Mouse (Mus musculus): ENCODE results near the gene Arpp19. TPM values are rescaled to one million over a fixed set of nuclear protein-coding genes. Genes with fewer than 3 reads are reported as not detected.

The Arpp19 gene
- polyA plus RNA-seq, 1 experiment from 2014 or later = 205 TPM

GRCm38 (mm10) chr9:75071706-75072192 is 34.3 kb downstream of the Arpp19 start:
- Histone ChIP-seq H3K4me1 (peaks cover 23% of the 10 kb centered on the region), H3K27ac (replicated peaks) (peak overlapping the region; percentile 89), H3K27me3 (replicated peaks) (0 out of 2 replicates have a peak, but pooled peaks cover 5% of the 10 kb centered on the region), H3K4me3 (peak overlapping the region; percentile 90), H3K36me3 (no peaks in the 10 kb centered on the region), H3K4me2 (peak overlapping the region; percentile 90), H3K9ac (peak overlapping the region; percentile 90), H3K9me3 (no peaks in the 10 kb centered on the region)
- under 1% methylated on average over 29 of the region's 29 CpGs for WGBS
- peak; percentile 39; the same call in 1 of the 2 replicates for ATAC-seq (ENCODE audit: extremely low read depth, insufficient number of reproducible peaks, low FRiP score, low TSS enrichment)

GRCm38 (mm10) chr9:75072361-75072760 is 34.9 kb downstream of the Arpp19 start:
- Histone ChIP-seq H3K27ac (replicated peaks) (no peak overlapping the region), H3K36me3 (no peaks in the 10 kb centered on the region), H3K4me1 (peaks cover 26% of the 10 kb centered on the region), H3K4me3 (peak overlapping the region; percentile 90), H3K4me2 (peak overlapping the region; percentile 90), H3K9ac (peak overlapping the region; percentile 90), H3K9me3 (no peaks in the 10 kb centered on the region), H3K27me3 (replicated peaks) (0 out of 2 replicates have a peak, but pooled peaks cover 5% of the 10 kb centered on the region)
- ATAC-seq (ENCODE audit: extremely low read depth, insufficient number of reproducible peaks, low FRiP score, low TSS enrichment) = no peak
- 20% methylated on average over 3 of the region's 3 CpGs for WGBS

GRCm38 (mm10) chr9:75077191-75077590 is 39.8 kb downstream of the Arpp19 start:
- no peak overlapping the region for H3K27ac ChIP-seq (replicated peaks)
- H3K9ac ChIP-seq = no peak overlapping the region
- H3K4me1 ChIP-seq = peaks cover 25% of the 10 kb centered on the region
- H3K9me3 ChIP-seq = no peaks in the 10 kb centered on the region
- no peak overlapping the region for H3K4me3 ChIP-seq
- no peaks in the 10 kb centered on the region for H3K36me3 ChIP-seq
- no peak for ATAC-seq (ENCODE audit: extremely low read depth, insufficient number of reproducible peaks, low FRiP score, low TSS enrichment)
- no peaks in the 10 kb centered on the region for H3K27me3 ChIP-seq (replicated peaks)
- H3K4me2 ChIP-seq = no peak overlapping the region

- Histone ChIP-seq H3K4me2 (no peak overlapping the region), H3K4me1 (peaks cover 31% of the 10 kb centered on the region), H3K27ac (replicated peaks) (peak overlapping the region; percentile 20), H3K27me3 (replicated peaks) (no peaks in the 10 kb centered on the region), H3K9me3 (no peaks in the 10 kb centered on the region), H3K4me3 (no peak overlapping the region), H3K9ac (no peak overlapping the region), H3K36me3 (no peaks in the 10 kb centered on the region)
- WGBS = 51% methylated on average over 5 of the region's 5 CpGs
- ATAC-seq (ENCODE audit: extremely low read depth, insufficient number of reproducible peaks, low FRiP score, low TSS enrichment) = no peak
Measured at GRCm38 (mm10) chr9:75085242-75085824, 47.9 kb downstream of the Arpp19 start.

- Histone ChIP-seq H3K4me3 (no peak overlapping the region; the same call in 1 of the 2 replicates), H3K4me2 (peak overlapping the region; percentile 42), H3K4me1 (peaks cover 31% of the 10 kb centered on the region), H3K27me3 (replicated peaks) (no peaks in the 10 kb centered on the region), H3K36me3 (no peaks in the 10 kb centered on the region), H3K27ac (replicated peaks) (peak overlapping the region; percentile 65), H3K9me3 (no peaks in the 10 kb centered on the region), H3K9ac (peak overlapping the region; percentile 58; the same call in 1 of the 2 replicates)
- WGBS = 47% methylated on average over 2 of the region's 2 CpGs
- no peak for ATAC-seq (ENCODE audit: extremely low read depth, insufficient number of reproducible peaks, low FRiP score, low TSS enrichment)
Measured at GRCm38 (mm10) chr9:75087823-75088222, 50.4 kb downstream of the Arpp19 start.

GRCm38 (mm10) chr9:75089285-75089684 is 51.9 kb downstream of the Arpp19 start:
- no peak overlapping the region for H3K27ac ChIP-seq (replicated peaks)
- no peak for ATAC-seq (ENCODE audit: extremely low read depth, insufficient number of reproducible peaks, low FRiP score, low TSS enrichment)
- 55% methylated on average over 3 of the region's 3 CpGs for WGBS

GRCm38 (mm10) chr9:75092134-75092533 is 54.7 kb downstream of the Arpp19 start:
- H3K4me1 ChIP-seq = peaks cover 15% of the 10 kb centered on the region
- H3K9ac ChIP-seq = no peak overlapping the region
- H3K27ac ChIP-seq (replicated peaks) = no peak overlapping the region
- H3K36me3 ChIP-seq = no peaks in the 10 kb centered on the region
- no peaks in the 10 kb centered on the region for H3K9me3 ChIP-seq
- H3K27me3 ChIP-seq (replicated peaks) = no peaks in the 10 kb centered on the region
- no peak overlapping the region for H3K4me2 ChIP-seq
- no peak for ATAC-seq (ENCODE audit: extremely low read depth, insufficient number of reproducible peaks, low FRiP score, low TSS enrichment)
- H3K4me3 ChIP-seq = no peak overlapping the region
- 78% methylated on average over 1 of the region's 1 CpGs for whole genome bisulfite sequencing

More at GRCm38 (mm10) chr9:75089285-75089684, 51.9 kb downstream of the Arpp19 start:
- no peaks in the 10 kb centered on the region for H3K27me3 ChIP-seq (replicated peaks)
- peaks cover 31% of the 10 kb centered on the region for H3K4me1 ChIP-seq
- H3K4me2 ChIP-seq = no peak overlapping the region
- no peaks in the 10 kb centered on the region for H3K36me3 ChIP-seq
- no peak overlapping the region for H3K9ac ChIP-seq
- no peak overlapping the region for H3K4me3 ChIP-seq
- H3K9me3 ChIP-seq = no peaks in the 10 kb centered on the region

- Histone ChIP-seq H3K4me3 (no peak overlapping the region), H3K27me3 (replicated peaks) (no peaks in the 10 kb centered on the region), H3K4me1 (peaks cover 6% of the 10 kb centered on the region; the same call in 1 of the 2 replicates), H3K9ac (no peak overlapping the region), H3K36me3 (no peaks in the 10 kb centered on the region), H3K27ac (replicated peaks) (no peak overlapping the region), H3K4me2 (no peak overlapping the region), H3K9me3 (no peaks in the 10 kb centered on the region)
- no peak for ATAC-seq (ENCODE audit: extremely low read depth, insufficient number of reproducible peaks, low FRiP score, low TSS enrichment)
- 78% methylated on average over 3 of the region's 3 CpGs for WGBS
Measured at GRCm38 (mm10) chr9:75094762-75095161, 57.3 kb downstream of the Arpp19 start.

- 89% methylated on average over 9 of the region's 9 CpGs for WGBS
- no peak overlapping the region for H3K9ac ChIP-seq
- no peak overlapping the region for H3K4me3 ChIP-seq
- no peak overlapping the region for H3K4me2 ChIP-seq
- H3K27me3 ChIP-seq (replicated peaks) = no peaks in the 10 kb centered on the region
- ATAC-seq (ENCODE audit: extremely low read depth, insufficient number of reproducible peaks, low FRiP score, low TSS enrichment) = no peak
- peaks cover 3% of the 10 kb centered on the region; the same call in 1 of the 2 replicates for H3K4me1 ChIP-seq
- H3K36me3 ChIP-seq = no peaks in the 10 kb centered on the region
- H3K9me3 ChIP-seq = no peaks in the 10 kb centered on the region
- no peak overlapping the region for H3K27ac ChIP-seq (replicated peaks)
Measured at GRCm38 (mm10) chr9:75098937-75099336, 61.5 kb downstream of the Arpp19 start.

GRCm38 (mm10) chr9:75100157-75100781 is 62.9 kb downstream of the Arpp19 start:
- no peak overlapping the region for H3K4me3 ChIP-seq
- no peaks in the 10 kb centered on the region for H3K9me3 ChIP-seq
- H3K4me2 ChIP-seq = no peak overlapping the region
- ATAC-seq (ENCODE audit: extremely low read depth, insufficient number of reproducible peaks, low FRiP score, low TSS enrichment) = no peak
- H3K4me1 ChIP-seq = peaks cover 3% of the 10 kb centered on the region; the same call in 1 of the 2 replicates
- no peak overlapping the region for H3K9ac ChIP-seq
- H3K27ac ChIP-seq (replicated peaks) = no peak overlapping the region
- H3K36me3 ChIP-seq = no peaks in the 10 kb centered on the region
- 90% methylated on average over 8 of the region's 8 CpGs for WGBS
- no peaks in the 10 kb centered on the region for H3K27me3 ChIP-seq (replicated peaks)

- no peak overlapping the region for H3K4me2 ChIP-seq
- H3K9ac ChIP-seq = no peak overlapping the region
- peaks cover 1% of the 10 kb centered on the region; the same call in 1 of the 2 replicates for H3K4me1 ChIP-seq
- no peaks in the 10 kb centered on the region for H3K27me3 ChIP-seq (replicated peaks)
- H3K27ac ChIP-seq (replicated peaks) = no peak overlapping the region
- H3K36me3 ChIP-seq = no peaks in the 10 kb centered on the region
- no peak for ATAC-seq (ENCODE audit: extremely low read depth, insufficient number of reproducible peaks, low FRiP score, low TSS enrichment)
- no peak overlapping the region for H3K4me3 ChIP-seq
- H3K9me3 ChIP-seq = no peaks in the 10 kb centered on the region
Measured at GRCm38 (mm10) chr9:75102131-75102530, 64.7 kb downstream of the Arpp19 start.

Measured in heart, embryonic 13.5 days (tissue).